Mouse (Mus musculus) Muller cell, postnatal 12 days (primary cell): ENCODE results near the gene Gm1123.
A peak's percentile ranks its signal among the peaks of the same experiment; 100 is the strongest.

Experiments used
- DNase-seq: peaks from one replicate; pipeline ENCODE4 v3.0.0-alpha.2; 2015; ENCODE audit errors: inconsistent ontology term

The Gm1123 gene

GRCm38 (mm10) chr9:99035575-99035974 is at the start of gene Gm1123:
Gene Gm1123, minus strand, starts transcription at chr9:99035715.
- DNase-seq = no peak

GRCm38 (mm10) chr9:99081718-99082117 is 46.2 kb upstream of the Gm1123 start:
- no peak for DNase-seq

GRCm38 (mm10) chr9:99081308-99081707 is 45.8 kb upstream of the Gm1123 start:
- DNase-seq = peak; percentile 47

- DNase-seq = no peak
Measured at GRCm38 (mm10) chr9:99080657-99081056, 45.1 kb upstream of the Gm1123 start.

- DNase-seq = no peak
Measured at GRCm38 (mm10) chr9:99074462-99074861, 38.9 kb upstream of the Gm1123 start.

- no peak for DNase-seq
Measured at GRCm38 (mm10) chr9:99072538-99072937, 37.0 kb upstream of the Gm1123 start.

GRCm38 (mm10) chr9:99065311-99065710 is 29.8 kb upstream of the Gm1123 start:
- no peak for DNase-seq

- DNase-seq = no peak
Measured at GRCm38 (mm10) chr9:99064216-99064615, 28.7 kb upstream of the Gm1123 start.

GRCm38 (mm10) chr9:99062544-99062943 is 27.0 kb upstream of the Gm1123 start:
- peak; percentile 46 for DNase-seq

GRCm38 (mm10) chr9:99057751-99058150 is 22.2 kb upstream of the Gm1123 start:
- peak; percentile 35 for DNase-seq

GRCm38 (mm10) chr9:99049760-99050159 is 14.2 kb upstream of the Gm1123 start:
- no peak for DNase-seq

- no peak for DNase-seq
Measured at GRCm38 (mm10) chr9:99048724-99049250, 13.3 kb upstream of the Gm1123 start.

GRCm38 (mm10) chr9:99044761-99045160 is 9.2 kb upstream of the Gm1123 start:
- no peak for DNase-seq

- no peak for DNase-seq
Measured at GRCm38 (mm10) chr9:99042641-99043040, 7.1 kb upstream of the Gm1123 start.

- DNase-seq = no peak
Measured at GRCm38 (mm10) chr9:99041994-99042393, 6.5 kb upstream of the Gm1123 start.

- no peak for DNase-seq
Measured at GRCm38 (mm10) chr9:99034111-99034510, 1.4 kb downstream of the Gm1123 start.

GRCm38 (mm10) chr9:99032031-99032430 is 3.5 kb downstream of the Gm1123 start:
- no peak for DNase-seq

GRCm38 (mm10) chr9:99021751-99022150 is 13.8 kb downstream of the Gm1123 start:
- no peak for DNase-seq

GRCm38 (mm10) chr9:99021166-99021565 is 14.3 kb downstream of the Gm1123 start:
- peak; percentile 45 for DNase-seq

GRCm38 (mm10) chr9:99017679-99018078 is 17.8 kb downstream of the Gm1123 start:
- DNase-seq = no peak

GRCm38 (mm10) chr9:99016759-99017158 is 18.8 kb downstream of the Gm1123 start:
- no peak for DNase-seq

GRCm38 (mm10) chr9:99016301-99016700 is 19.2 kb downstream of the Gm1123 start:
- no peak for DNase-seq

GRCm38 (mm10) chr9:99009898-99010199 is 25.7 kb downstream of the Gm1123 start:
- DNase-seq = no peak

- no peak for DNase-seq
Measured at GRCm38 (mm10) chr9:99009069-99009897, 26.2 kb downstream of the Gm1123 start.
